Mouse (Mus musculus): ENCODE measurements around the gene Fhl2. TPM values are rescaled to one million over a fixed set of nuclear protein-coding genes. Genes with fewer than 3 reads are reported as not detected.
A peak's percentile ranks its signal among the peaks of the same experiment; 100 is the strongest.

Gene Fhl2
- polyA plus RNA-seq, 1 experiment from 2014 or later: 380 TPM

GRCm38 (mm10) chr1:43173283-43174226, 23.2 kb downstream of the Fhl2 start:
- ATAC-seq (no peak), DNase-seq (ENCODE audit: low read depth, low spot score) (no peak)
- CTCF ChIA-PET: interaction anchor here (0.8 to 2.0 kb wide), 6 partner anchors 10 to 35 kb away, joined by 3 to 4 read pairs (median 3); no protein-coding TSS in a partner anchor
- in situ Hi-C loops (cut with MboI; ENCODE audit: low pct_unique_long_range_greater_than_20kb): no loop called here
- TF ChIP-seq CTCF (IDR thresholded peaks at IDR 0.05): no peak
- H3K27me3 ChIP-seq: no peaks in the 10 kb centered on the region
- POLR2A ChIA-PET: interaction anchor here (0.6 to 1.0 kb wide), 3 partner anchors 10 to 59 kb away, joined by 3 to 5 read pairs (median 3); no protein-coding TSS in a partner anchor

- no peak for TF ChIP-seq CTCF (IDR thresholded peaks at IDR 0.05)
- no peaks in the 10 kb centered on the region for H3K27me3 ChIP-seq
- ChIA-PET CTCF (interaction anchor here (1.2 to 2.2 kb wide), 6 partner anchors 20 to 53 kb away, joined by 3 to 8 read pairs (median 4); no protein-coding TSS in a partner anchor), POLR2A (interaction anchor here (3.3 kb wide), 1 partner anchor 53 kb away, joined by 10 read pairs; no protein-coding TSS in a partner anchor)
- DNase-seq (ENCODE audit: low read depth, low spot score): no peak
- no peak for ATAC-seq
- in situ Hi-C loops (cut with MboI; ENCODE audit: low pct_unique_long_range_greater_than_20kb): no loop called here
These were observed 25.0 kb downstream of the Fhl2 start for GRCm38 (mm10) chr1:43171816-43172215.

- ATAC-seq (no peak), DNase-seq (ENCODE audit: low read depth, low spot score) (no peak)
- no peak for TF ChIP-seq CTCF (IDR thresholded peaks at IDR 0.05)
- H3K27me3 ChIP-seq: no peaks in the 10 kb centered on the region
- ChIA-PET POLR2A (interaction anchor here (0.6 to 3.3 kb wide), 2 partner anchors 54 to 408 kb away, joined by 3 to 10 read pairs; no protein-coding TSS in a partner anchor), CTCF (interaction anchor here (1.0 to 2.2 kb wide), 5 partner anchors 15 to 54 kb away, joined by 3 to 8 read pairs (median 4); no protein-coding TSS in a partner anchor)
- in situ Hi-C loops (cut with MboI; ENCODE audit: low pct_unique_long_range_greater_than_20kb): no loop called here
These were observed 25.7 kb downstream of the Fhl2 start for GRCm38 (mm10) chr1:43171093-43171492.

- DNase-seq (ENCODE audit: low read depth, low spot score): no peak
- POLR2A ChIA-PET: interaction anchor here (0.7 to 3.3 kb wide), 6 partner anchors 25 to 93 kb away, joined by 3 to 10 read pairs (median 4); no protein-coding TSS in a partner anchor
These were observed 27.1 kb downstream of the Fhl2 start for GRCm38 (mm10) chr1:43169661-43170060.

GRCm38 (mm10) chr1:43169227-43169626, 27.6 kb downstream of the Fhl2 start:
- ATAC-seq (peak; percentile 44), DNase-seq (ENCODE audit: low read depth, low spot score) (peak; percentile 82)
- POLR2A ChIA-PET: interaction anchor here (0.6 to 3.3 kb wide), 9 partner anchors 25 to 92 kb away, joined by 3 to 10 read pairs (median 4); no protein-coding TSS in a partner anchor
- H3K27me3 ChIP-seq: no peaks in the 10 kb centered on the region
- no peak for TF ChIP-seq CTCF (IDR thresholded peaks at IDR 0.05)
- in situ Hi-C loops (cut with MboI; ENCODE audit: low pct_unique_long_range_greater_than_20kb): no loop called here
- CTCF ChIA-PET: interaction anchor here (1.0 to 1.9 kb wide), 4 partner anchors 15 to 88 kb away, joined by 3 to 7 read pairs (median 3); no protein-coding TSS in a partner anchor

More at GRCm38 (mm10) chr1:43169661-43170060, 27.1 kb downstream of the Fhl2 start:
- ATAC-seq: no peak
- CTCF ChIA-PET: interaction anchor here (1.0 to 1.3 kb wide), 4 partner anchors 16 to 88 kb away, joined by 3 read pairs; no protein-coding TSS in a partner anchor
- no peaks in the 10 kb centered on the region for H3K27me3 ChIP-seq
- TF ChIP-seq CTCF (IDR thresholded peaks at IDR 0.05): no peak
- in situ Hi-C loops (cut with MboI; ENCODE audit: low pct_unique_long_range_greater_than_20kb): no loop called here

- in situ Hi-C loops (cut with MboI; ENCODE audit: low pct_unique_long_range_greater_than_20kb): no loop called here
- no peaks in the 10 kb centered on the region for H3K27me3 ChIP-seq
- TF ChIP-seq CTCF (IDR thresholded peaks at IDR 0.05): no peak
- ATAC-seq (peak; percentile 36), DNase-seq (ENCODE audit: low read depth, low spot score) (no peak)
- POLR2A ChIA-PET: interaction anchor here (0.6 to 1.7 kb wide), 9 partner anchors 8 to 92 kb away, joined by 3 to 6 read pairs (median 4); no protein-coding TSS in a partner anchor
- CTCF ChIA-PET: interaction anchor here (1.0 to 1.9 kb wide), 5 partner anchors 15 to 93 kb away, joined by 3 to 7 read pairs (median 3); no protein-coding TSS in a partner anchor
These were observed 28.2 kb downstream of the Fhl2 start for GRCm38 (mm10) chr1:43168618-43169017.

- H3K27me3 ChIP-seq: no peaks in the 10 kb centered on the region
- ATAC-seq: no peak
- in situ Hi-C loops (cut with MboI; ENCODE audit: low pct_unique_long_range_greater_than_20kb): no loop called here
- no peak for TF ChIP-seq CTCF (IDR thresholded peaks at IDR 0.05)
- ChIA-PET CTCF (interaction anchor here (0.9 to 1.9 kb wide), 5 partner anchors 25 to 97 kb away, joined by 3 to 7 read pairs (median 3); no protein-coding TSS in a partner anchor), POLR2A (interaction anchor here (1.0 to 1.7 kb wide), 5 partner anchors 11 to 93 kb away, joined by 3 to 4 read pairs (median 4); no protein-coding TSS in a partner anchor)
- DNase-seq (ENCODE audit: low read depth, low spot score): no peak
These were observed 28.8 kb downstream of the Fhl2 start for GRCm38 (mm10) chr1:43168026-43168425.

GRCm38 (mm10) chr1:43164582-43164981, 32.2 kb downstream of the Fhl2 start:
- TF ChIP-seq CTCF (IDR thresholded peaks at IDR 0.05): no peak
- in situ Hi-C loops (cut with MboI; ENCODE audit: low pct_unique_long_range_greater_than_20kb): loop anchor here (5.0 kb wide), 1 partner anchor 58 kb away; no protein-coding TSS in a partner anchor
- no peak for ATAC-seq
- H3K27me3 ChIP-seq: no peaks in the 10 kb centered on the region
- ChIA-PET POLR2A (interaction anchor here (0.5 to 5.3 kb wide), 9 partner anchors 9 to 73 kb away, joined by 3 to 40 read pairs (median 8); no protein-coding TSS in a partner anchor), CTCF (interaction anchor here (0.8 to 3.3 kb wide), 9 partner anchors 15 to 99 kb away, joined by 3 to 14 read pairs (median 4); no protein-coding TSS in a partner anchor)
- no peak for DNase-seq (ENCODE audit: low read depth, low spot score)

- H3K27me3 ChIP-seq: no peaks in the 10 kb centered on the region
- no peak for DNase-seq (ENCODE audit: low read depth, low spot score)
- peak; percentile 86 for ATAC-seq
- no peak for TF ChIP-seq CTCF (IDR thresholded peaks at IDR 0.05)
- ChIA-PET CTCF (interaction anchor here (0.8 to 3.3 kb wide), 7 partner anchors 19 to 100 kb away, joined by 3 to 14 read pairs (median 8); no protein-coding TSS in a partner anchor), POLR2A (interaction anchor here (0.5 to 5.3 kb wide), 13 partner anchors 8 to 89 kb away, joined by 3 to 40 read pairs (median 4); no protein-coding TSS in a partner anchor)
- in situ Hi-C loops (cut with MboI; ENCODE audit: low pct_unique_long_range_greater_than_20kb): loop anchor here (5.0 kb wide), 1 partner anchor 59 kb away; no protein-coding TSS in a partner anchor
These were observed 33.0 kb downstream of the Fhl2 start for GRCm38 (mm10) chr1:43163467-43164418.
